Comparison of ENCODE assay signal across 22 mouse cellular contexts in genomic region chr11:50216724-50217366, GRCm38 (mm10). TPM values are rescaled to one million over a fixed set of nuclear protein-coding genes. Genes with fewer than 3 reads are reported as not detected.
DNase-seq lines count a peak whose midpoint lies in the region; ATAC-seq and TF ChIP-seq lines count a peak whose summit lies in the region.
"Had no signal": no experiment of that assay in that cellular context is flagged by ENCODE, and none has a peak within 500 bp of the region (broad histone marks: within the 10 kb centered on the region; RNA-seq: fewer than 3 reads in every experiment).

No protein-coding gene starts in this region.

- TF ChIP-seq CTCF in liver, postnatal 0 days (IDR thresholded peaks at IDR 0.05; ENCODE audit: low read depth): no peak
- no peak for TF ChIP-seq CTCF in CH12.LX (conservative IDR thresholded peaks at IDR 0.05 in 1 of 2, IDR thresholded peaks at IDR 0.05 in 1 of 2; ENCODE audit: low read depth in 2 of 2, low read length in 2 of 2)

- no peak for ATAC-seq in liver, embryonic 15.5 days (ENCODE audit: insufficient read depth)
- ATAC-seq in liver, postnatal 0 days: no peak
- peak; percentile 44; the same call in 1 of the 2 replicates for ATAC-seq in granulocyte monocyte progenitor cell, adult 5-6 weeks (replicated peaks; ENCODE audit: poor library complexity, severe bottlenecking)
- ATAC-seq: forebrain, postnatal 0 days had no signal

- no peak overlapping the region for H3K9ac ChIP-seq in liver, embryonic 15.5 days
- no peak overlapping the region for H3K9ac ChIP-seq in liver, postnatal 0 days (replicated peaks)
- H3K9ac ChIP-seq in CH12.LX (ENCODE audit: insufficient read depth, low read depth): no peak overlapping the region; the same call in 1 of the 2 replicates
- H3K9ac ChIP-seq: embryonic facial prominence, embryonic 12.5 days; forebrain, postnatal 0 days; heart, embryonic 12.5 days; liver, embryonic 14.5 days had no signal

- TF ChIP-seq RAD21 in CH12.LX (IDR thresholded peaks at IDR 0.05; ENCODE audit: low read depth, low read length): no peak

- in situ Hi-C loops in CH12.LX (cut with MboI; ENCODE audit: low pct_ligation_motif_present, low pct_unique_long_range_greater_than_20kb, low sequenced_read_pairs): no loop called here

- peaks cover 41% of the 10 kb centered on the region for H3K4me1 ChIP-seq in heart, embryonic 10.5 days
- H3K4me1 ChIP-seq in liver, embryonic 15.5 days (replicated peaks): peaks cover 72% of the 10 kb centered on the region
- H3K4me1 ChIP-seq in liver, postnatal 0 days (ENCODE audit: insufficient read depth): peaks cover 33% of the 10 kb centered on the region
- H3K4me1 ChIP-seq in CH12.LX (ENCODE audit: control insufficient read depth in 1 of 2, insufficient read depth in 2 of 2): peaks cover 27 to 67% of the 10 kb centered on the region in 2 experiments
- peaks cover 33% of the 10 kb centered on the region for H3K4me1 ChIP-seq in forebrain, embryonic 10.5 days

- peak overlapping the region; percentile 6; the same call in 1 of the 2 replicates for H3K4me2 ChIP-seq in liver, embryonic 15.5 days
- H3K4me2 ChIP-seq in liver, postnatal 0 days (ENCODE audit: low read depth, low read length): no peak overlapping the region
- H3K4me2 ChIP-seq in CH12.LX (ENCODE audit: insufficient read depth, low read depth, poor library complexity, severe bottlenecking): 0 out of 2 replicates have a peak overlapping the region, but pooled peaks have one; percentile 10
- H3K4me2 ChIP-seq: embryonic facial prominence, embryonic 12.5 days; heart, embryonic 12.5 days had no signal

- no peaks in the 10 kb centered on the region for H3K79me2 ChIP-seq in CH12.LX (replicated peaks; ENCODE audit: control insufficient read depth, extremely low read depth, insufficient read depth, poor library complexity, severe bottlenecking)

- DNase-seq in heart, embryonic 10.5 days (ENCODE audit: low spot score): no peak
- no peak for DNase-seq in heart, adult 9 months (ENCODE audit: low spot score in 2 of 2)
- DNase-seq in liver, postnatal 0 days: no peak
- no peak for DNase-seq in CH12.LX (ENCODE audit: extremely low read depth)
- DNase-seq in forebrain, embryonic 10.5 days (ENCODE audit: extremely low spot score, low spot score): no peak
- no peak for DNase-seq in cerebellum, postnatal 36 days
- DNase-seq: adrenal gland, adult 8-10 months; B cell, adult 2 months; cerebellum, adult 2 months; forebrain, postnatal 0 days; gastrocnemius, postnatal 10 days; heart, postnatal 36 days; kidney, adult 2 months; kidney, postnatal 25 days; lung, postnatal 14 days; thymus, adult 18-20 months had no signal

- TF ChIP-seq POLR2A in CH12.LX (IDR thresholded peaks at IDR 0.05; ENCODE audit: low read depth, low read length): no peak

- no peaks in the 10 kb centered on the region for H3K27me3 ChIP-seq in heart, embryonic 10.5 days (ENCODE audit: insufficient read depth, poor library complexity, severe bottlenecking)
- H3K27me3 ChIP-seq in liver, embryonic 15.5 days: no peaks in the 10 kb centered on the region
- no peaks in the 10 kb centered on the region for H3K27me3 ChIP-seq in liver, postnatal 0 days (ENCODE audit: insufficient read depth, low read length)
- no peaks in the 10 kb centered on the region for H3K27me3 ChIP-seq in CH12.LX (replicated peaks)
- H3K27me3 ChIP-seq in forebrain, embryonic 10.5 days (ENCODE audit: poor library complexity, severe bottlenecking): no peaks in the 10 kb centered on the region
- H3K27me3 ChIP-seq: embryonic facial prominence, embryonic 12.5 days; heart, embryonic 12.5 days; megakaryocyte, embryonic 14.5 days had no signal

- 63% methylated on average over 4 of the region's 4 CpGs for WGBS in heart, embryonic 10.5 days
- 59% methylated on average over 4 of the region's 4 CpGs for WGBS in liver, embryonic 15.5 days (ENCODE audit: insufficient replicate concordance)
- WGBS in liver, postnatal 0 days (ENCODE audit: insufficient replicate concordance): 64% methylated on average over 4 of the region's 4 CpGs
- WGBS in forebrain, embryonic 10.5 days: 78% methylated on average over 4 of the region's 4 CpGs

- dilution Hi-C loops in CH12.LX (cut with MboI; ENCODE audit: extremely low pct_ligation_motif_present, extremely low pct_unique_long_range_greater_than_20kb, low sequenced_read_pairs): no loop called here

- H3K4me3 ChIP-seq in heart, embryonic 10.5 days: no peak overlapping the region
- H3K4me3 ChIP-seq in liver, embryonic 15.5 days (replicated peaks): no peak overlapping the region
- H3K4me3 ChIP-seq in liver, postnatal 0 days (ENCODE audit: low read depth, low read length): no peak overlapping the region
- no peak overlapping the region for H3K4me3 ChIP-seq in CH12.LX (replicated peaks in 1 of 3; ENCODE audit: low read depth in 2 of 3, low read length in 2 of 3, poor library complexity in 1 of 3)
- no peak overlapping the region for H3K4me3 ChIP-seq in forebrain, embryonic 10.5 days
- H3K4me3 ChIP-seq: embryonic facial prominence, embryonic 12.5 days; heart, embryonic 12.5 days; megakaryocyte, embryonic 14.5 days had no signal

- no peaks in the 10 kb centered on the region for H3K36me3 ChIP-seq in heart, embryonic 10.5 days
- H3K36me3 ChIP-seq in liver, embryonic 15.5 days (replicated peaks): no peaks in the 10 kb centered on the region; the same call in 1 of the 2 replicates
- no peaks in the 10 kb centered on the region for H3K36me3 ChIP-seq in liver, postnatal 0 days (replicated peaks; ENCODE audit: insufficient read depth, low read length)
- H3K36me3 ChIP-seq in CH12.LX (replicated peaks in 1 of 2; ENCODE audit: control insufficient read depth in 1 of 2, insufficient read depth in 1 of 2, low read length in 1 of 2): peaks cover 0 to 15% of the 10 kb centered on the region in 2 experiments
- no peaks in the 10 kb centered on the region for H3K36me3 ChIP-seq in forebrain, embryonic 10.5 days (replicated peaks)
- H3K36me3 ChIP-seq: embryonic facial prominence, embryonic 12.5 days; heart, embryonic 12.5 days had no signal

- H3K9me3 ChIP-seq in heart, embryonic 10.5 days: no peaks in the 10 kb centered on the region
- H3K9me3 ChIP-seq in liver, embryonic 15.5 days (replicated peaks): no peaks in the 10 kb centered on the region
- no peaks in the 10 kb centered on the region for H3K9me3 ChIP-seq in liver, postnatal 0 days (ENCODE audit: low read length)
- no peaks in the 10 kb centered on the region for H3K9me3 ChIP-seq in CH12.LX (replicated peaks; ENCODE audit: low read length)
- no peaks in the 10 kb centered on the region for H3K9me3 ChIP-seq in forebrain, embryonic 10.5 days
- H3K9me3 ChIP-seq: embryonic facial prominence, embryonic 12.5 days; heart, embryonic 12.5 days; megakaryocyte, embryonic 14.5 days had no signal

- no peak for TF ChIP-seq EP300 in liver, postnatal 0 days (IDR thresholded peaks at IDR 0.05; ENCODE audit: low read depth)
- peak; percentile 63 for TF ChIP-seq EP300 in CH12.LX (IDR thresholded peaks at IDR 0.05; ENCODE audit: low read length)

- H3K27ac ChIP-seq in heart, embryonic 10.5 days: 0 out of 2 replicates have a peak overlapping the region, but pooled peaks have one; percentile 13
- no peak overlapping the region for H3K27ac ChIP-seq in liver, embryonic 15.5 days (replicated peaks)
- H3K27ac ChIP-seq in liver, postnatal 0 days (ENCODE audit: low read depth): no peak overlapping the region
- H3K27ac ChIP-seq in CH12.LX (ENCODE audit: insufficient read depth, low read depth): no peak overlapping the region
- H3K27ac ChIP-seq in forebrain, embryonic 10.5 days: no peak overlapping the region
- H3K27ac ChIP-seq: embryonic facial prominence, embryonic 12.5 days had no signal

RNA-seq across cellular contexts. Expression of gene Mgat4b, which starts 6.2 kb away (rescaled TPM):
- 17.3 and 20.1 TPM in 2 replicates for polyA plus RNA-seq in heart, embryonic 10.5 days (2016; fragmentation: Nextera tagmentation; extraction: Ambion mirVana)
- polyA plus RNA-seq in liver, embryonic 15.5 days (2015; fragmentation: Nextera tagmentation; extraction: Ambion mirVana): 12.7 and 14.9 TPM in 2 replicates
- polyA plus RNA-seq in liver, postnatal 0 days (2015; fragmentation: Nextera tagmentation; extraction: Ambion mirVana): 17.2 and 18.6 TPM in 2 replicates
- total RNA-seq in CH12.LX (2012; rRNA removed) (12.8 and 16.2 TPM in 2 replicates), CH12.LX (2014; rRNA removed) (4.2 and 4.6 TPM in 2 replicates)
- 27.2 and 27.4 TPM in 2 replicates for polyA plus RNA-seq in CH12.LX (2012; ENCODE audit: insufficient read length, low read depth)
- total RNA-seq in granulocyte monocyte progenitor cell, adult 5-6 weeks (2014; fragmentation: Nextera tagmentation): 22.7 and 23.9 TPM in 2 replicates
- 11.5 and 14.6 TPM in 2 replicates for total RNA-seq in granulocyte monocyte progenitor cell, adult 5-6 weeks (2017)
- polyA plus RNA-seq in forebrain, embryonic 10.5 days (2016; fragmentation: Nextera tagmentation; extraction: Ambion mirVana): 10.8 and 13.2 TPM in 2 replicates

RNA-seq across cellular contexts. Expression of gene Sqstm1, which starts 6.2 kb away (rescaled TPM):
- polyA plus RNA-seq in heart, embryonic 10.5 days (2016; fragmentation: Nextera tagmentation; extraction: Ambion mirVana): 193 TPM in 2 replicates
- 161 and 189 TPM in 2 replicates for polyA plus RNA-seq in liver, embryonic 15.5 days (2015; fragmentation: Nextera tagmentation; extraction: Ambion mirVana)
- polyA plus RNA-seq in liver, postnatal 0 days (2015; fragmentation: Nextera tagmentation; extraction: Ambion mirVana): 154 and 172 TPM in 2 replicates
- total RNA-seq in CH12.LX (2012; rRNA removed): 311 and 456 TPM in 2 replicates
- 198 and 202 TPM in 2 replicates for total RNA-seq in CH12.LX (2014; rRNA removed)
- 579 and 599 TPM in 2 replicates for polyA plus RNA-seq in CH12.LX (2012; ENCODE audit: insufficient read length, low read depth)
- total RNA-seq in granulocyte monocyte progenitor cell, adult 5-6 weeks (2014; fragmentation: Nextera tagmentation): 89.7 and 92.6 TPM in 2 replicates
- total RNA-seq in granulocyte monocyte progenitor cell, adult 5-6 weeks (2017): 131 and 165 TPM in 2 replicates
- polyA plus RNA-seq in forebrain, embryonic 10.5 days (2016; fragmentation: Nextera tagmentation; extraction: Ambion mirVana): 117 and 122 TPM in 2 replicates

RNA-seq across cellular contexts. Expression of gene Ltc4s, which starts 21.6 kb away (rescaled TPM):
- polyA plus RNA-seq in heart, embryonic 10.5 days (2016; fragmentation: Nextera tagmentation; extraction: Ambion mirVana): 0.42 and 0.60 TPM in 2 replicates
- 0.46 and 0.51 TPM in 2 replicates for polyA plus RNA-seq in liver, embryonic 15.5 days (2015; fragmentation: Nextera tagmentation; extraction: Ambion mirVana)
- 0.68 and 0.89 TPM in 2 replicates for polyA plus RNA-seq in liver, postnatal 0 days (2015; fragmentation: Nextera tagmentation; extraction: Ambion mirVana)
- total RNA-seq in CH12.LX (2012; rRNA removed) (1.1 and 1.4 TPM in 2 replicates), CH12.LX (2014; rRNA removed) (0.47 TPM in 1 of 2 replicates, not detected in the other)
- polyA plus RNA-seq in CH12.LX (2012; ENCODE audit: insufficient read length, low read depth): 2.0 and 3.1 TPM in 2 replicates
- total RNA-seq in granulocyte monocyte progenitor cell, adult 5-6 weeks (2014; fragmentation: Nextera tagmentation): 1.6 TPM in 1 of 2 replicates, not detected in the other
- not detected in 2 replicates for total RNA-seq in granulocyte monocyte progenitor cell, adult 5-6 weeks (2017)
- 0.79 and 1.1 TPM in 2 replicates for polyA plus RNA-seq in forebrain, embryonic 10.5 days (2016; fragmentation: Nextera tagmentation; extraction: Ambion mirVana)

RNA-seq across cellular contexts. Expression of gene Mrnip, which starts 42.6 kb away (rescaled TPM):
- 15.6 and 21.7 TPM in 2 replicates for polyA plus RNA-seq in heart, embryonic 10.5 days (2016; fragmentation: Nextera tagmentation; extraction: Ambion mirVana)
- polyA plus RNA-seq in liver, embryonic 15.5 days (2015; fragmentation: Nextera tagmentation; extraction: Ambion mirVana): 7.6 and 8.4 TPM in 2 replicates
- polyA plus RNA-seq in liver, postnatal 0 days (2015; fragmentation: Nextera tagmentation; extraction: Ambion mirVana): 5.0 and 5.1 TPM in 2 replicates
- total RNA-seq in CH12.LX (2012; rRNA removed) (30.4 and 36.7 TPM in 2 replicates), CH12.LX (2014; rRNA removed) (26.7 and 29.7 TPM in 2 replicates)
- 22.5 and 22.8 TPM in 2 replicates for polyA plus RNA-seq in CH12.LX (2012; ENCODE audit: insufficient read length, low read depth)
- total RNA-seq in granulocyte monocyte progenitor cell, adult 5-6 weeks (2014; fragmentation: Nextera tagmentation): 18.4 and 27.7 TPM in 2 replicates
- total RNA-seq in granulocyte monocyte progenitor cell, adult 5-6 weeks (2017): 13.9 and 22.0 TPM in 2 replicates
- polyA plus RNA-seq in forebrain, embryonic 10.5 days (2016; fragmentation: Nextera tagmentation; extraction: Ambion mirVana): 22.8 and 25.9 TPM in 2 replicates
